Mouse (Mus musculus) c-Kit-positive CD71-positive TER-119-positive erythroid progenitor cells, embryonic 14.5 days (primary cell): ENCODE data around the gene Gm21586.
"Not testable (repeated sequence)": the region's sequence is repeated elsewhere in the genome, so short reads cannot be mapped to it uniquely, and the experiment has no call there.

Source experiments
- DNase-seq: peaks from one replicate; pipeline ENCODE4 v3.0.0-alpha.2; 2013; ENCODE audit warnings: low spot score

The Gm21586 gene

GRCm38 (mm10) chr4:42439078-42439477 is at the start of gene Gm21586:
Gm21586 (plus strand) TSS chr4:42439378.
- not testable (repeated sequence) for DNase-seq

GRCm38 (mm10) chr4:42466452-42466851 is 27.3 kb downstream of the Gm21586 start, which contains the start of gene Gm2163:
Gm2163 (plus strand) TSS chr4:42466752.
- not testable (repeated sequence) for DNase-seq
